Mouse (Mus musculus): ENCODE measurements around the gene Sugt1.

DNA sequence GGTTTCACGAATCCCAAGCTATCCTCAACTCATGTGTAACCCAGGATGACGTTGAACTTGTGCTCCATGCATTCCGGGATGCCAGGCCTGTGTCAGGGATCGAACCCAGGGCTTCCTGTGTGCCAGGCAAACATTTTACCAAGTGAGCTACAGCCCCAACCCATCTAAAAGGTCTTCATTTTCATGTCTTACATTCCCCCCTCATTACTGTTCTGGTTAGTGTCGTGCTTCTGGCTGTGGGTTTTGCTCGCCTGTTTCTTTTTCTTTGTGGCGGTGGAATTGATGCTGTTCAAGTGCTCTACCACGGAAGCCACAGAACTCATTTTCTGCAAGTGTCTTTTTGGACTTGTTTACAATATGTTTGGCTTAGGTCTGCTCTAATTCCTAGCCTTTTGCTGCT, 3.4 kb downstream of the Sugt1 start:
- TF ChIP-seq GATA1 (IDR thresholded peaks at IDR 0.05; ENCODE audit: borderline replicate concordance, low read length), result no peak
- TF ChIP-seq FLI1 (IDR thresholded peaks at IDR 0.05; ENCODE audit: low read length), result no peak
